8 mouse cellular contexts compared by ENCODE assay signal in genomic region chr17:46252571-46253451, GRCm38 (mm10). TPM values are rescaled to one million over a fixed set of nuclear protein-coding genes. Genes with fewer than 3 reads are reported as not detected.
DNase-seq lines count a peak whose midpoint lies in the region; ATAC-seq and TF ChIP-seq lines count a peak whose summit lies in the region.

No protein-coding gene starts in this region.

- DNase-seq in heart, postnatal 36 days = no peak
- peak; percentile 84 for DNase-seq in MEL (ENCODE audit: low read depth, low spot score)
- peak; percentile 55 for DNase-seq in forebrain, embryonic 10.5 days (ENCODE audit: extremely low spot score, low spot score)
- peak; percentile 53 for DNase-seq in mesoderm, embryonic 11.5 days (ENCODE audit: low read depth, low spot score)
- no peak for DNase-seq in frontal cortex, postnatal 25 days (ENCODE audit: low spot score in 2 of 2)
- DNase-seq in cerebellum, postnatal 25 days = no peak

- WGBS in heart, embryonic 12.5 days = 53% methylated on average over 14 of the region's 14 CpGs
- WGBS in forebrain, embryonic 10.5 days = 58% methylated on average over 14 of the region's 14 CpGs
- WGBS in kidney, embryonic 14.5 days = 63% methylated on average over 14 of the region's 14 CpGs

- H3K4me1 ChIP-seq in heart, embryonic 12.5 days (replicated peaks) = peaks cover 26% of the 10 kb centered on the region
- peaks cover 0 to 15% of the 10 kb centered on the region in 2 experiments; a peak in 2 of 4 replicates for H3K4me1 ChIP-seq in MEL (ENCODE audit: control insufficient read depth in 1 of 2, insufficient read depth in 2 of 2, low read length in 2 of 2)
- peaks cover 40% of the 10 kb centered on the region for H3K4me1 ChIP-seq in forebrain, embryonic 10.5 days
- peaks cover 18% of the 10 kb centered on the region for H3K4me1 ChIP-seq in kidney, embryonic 14.5 days (ENCODE audit: control insufficient read depth, insufficient read depth, low read length)

- ATAC-seq in heart, embryonic 12.5 days (ENCODE audit: insufficient number of reproducible peaks, low FRiP score) = no peak
- ATAC-seq in kidney, embryonic 14.5 days (ENCODE audit: low FRiP score, low TSS enrichment) = no peak

- H3K27me3 ChIP-seq in heart, embryonic 12.5 days (replicated peaks) = peaks cover 30% of the 10 kb centered on the region
- H3K27me3 ChIP-seq in MEL (ENCODE audit: control insufficient read depth in 1 of 2, insufficient read depth in 2 of 2, low read length in 2 of 2) = no peaks in the 10 kb centered on the region
- peaks cover 33% of the 10 kb centered on the region for H3K27me3 ChIP-seq in forebrain, embryonic 10.5 days (ENCODE audit: poor library complexity, severe bottlenecking)
- peaks cover 13% of the 10 kb centered on the region for H3K27me3 ChIP-seq in kidney, embryonic 14.5 days (ENCODE audit: control insufficient read depth, insufficient read depth, low read length)

- H3K36me3 ChIP-seq in heart, embryonic 12.5 days = peaks cover 53% of the 10 kb centered on the region
- peaks cover 0 to 4% of the 10 kb centered on the region in 2 experiments; a peak in 2 of 4 replicates for H3K36me3 ChIP-seq in MEL (ENCODE audit: control insufficient read depth in 1 of 2, insufficient read depth in 2 of 2, low read length in 2 of 2)
- peaks cover 54% of the 10 kb centered on the region for H3K36me3 ChIP-seq in forebrain, embryonic 10.5 days (replicated peaks)
- peaks cover 41% of the 10 kb centered on the region for H3K36me3 ChIP-seq in kidney, embryonic 14.5 days (ENCODE audit: control insufficient read depth, insufficient read depth, low read length)

- peak overlapping the region; percentile 74 for H3K9ac ChIP-seq in heart, embryonic 12.5 days
- peak overlapping the region; percentile 55 for H3K9ac ChIP-seq in MEL (ENCODE audit: control insufficient read depth, low read depth, low read length, poor library complexity, severe bottlenecking)
- H3K9ac ChIP-seq in kidney, embryonic 14.5 days (ENCODE audit: low read depth, low read length) = peak overlapping the region; percentile 63; the same call in 1 of the 2 replicates

- peak in 1 of 2 experiments; percentile 53; a peak in 2 of 4 replicates for TF ChIP-seq POLR2A in MEL (IDR thresholded peaks at IDR 0.05; ENCODE audit: control insufficient read depth in 1 of 2, insufficient read depth in 1 of 2, low read depth in 1 of 2, low read length in 2 of 2, poor library complexity in 1 of 2)

- H3K4me3 ChIP-seq in heart, embryonic 12.5 days = peak overlapping the region; percentile 72; the same call in 1 of the 2 replicates
- peak overlapping the region; percentile 64 to 66 for H3K4me3 ChIP-seq in MEL (ENCODE audit: control insufficient read depth in 1 of 2, insufficient read depth in 1 of 2, low read depth in 2 of 2, low read length in 2 of 2)
- peak overlapping the region; percentile 78 for H3K4me3 ChIP-seq in forebrain, embryonic 10.5 days
- peak overlapping the region; percentile 68; the same call in 1 of the 2 replicates for H3K4me3 ChIP-seq in kidney, embryonic 14.5 days (ENCODE audit: low read length)

- H3K79me2 ChIP-seq in MEL (ENCODE audit: control insufficient read depth, insufficient read depth, low read length, poor library complexity) = peaks cover 13% of the 10 kb centered on the region

- H3K9me3 ChIP-seq in heart, embryonic 12.5 days (replicated peaks) = 0 out of 2 replicates have a peak, but pooled peaks cover 4% of the 10 kb centered on the region
- no peaks in the 10 kb centered on the region for H3K9me3 ChIP-seq in MEL (replicated peaks; ENCODE audit: insufficient read depth, low read length)
- no peaks in the 10 kb centered on the region for H3K9me3 ChIP-seq in forebrain, embryonic 10.5 days
- no peaks in the 10 kb centered on the region for H3K9me3 ChIP-seq in kidney, embryonic 14.5 days (ENCODE audit: control insufficient read depth, low read length)

- peak overlapping the region; percentile 100 for H3K4me2 ChIP-seq in heart, embryonic 12.5 days
- peak overlapping the region; percentile 99 for H3K4me2 ChIP-seq in kidney, embryonic 14.5 days (replicated peaks; ENCODE audit: low read depth, low read length)

- intact Hi-C loops in heart, postnatal 36 days (cut with DNase I) = loop anchor here (5.0 kb wide), 1 partner anchor 521 kb away; the partner anchor contains the start of gene 1600014C23Rik

- TF ChIP-seq CTCF in MEL (IDR thresholded peaks at IDR 0.05 in 2 of 3, conservative IDR thresholded peaks at IDR 0.05 in 1 of 3; ENCODE audit: control insufficient read depth in 1 of 3, insufficient read depth in 1 of 3, low read depth in 2 of 3, low read length in 3 of 3, poor library complexity in 1 of 3, severe bottlenecking in 1 of 3) = peak; percentile 71 to 74 (median 72)

- no peak overlapping the region for H3K27ac ChIP-seq in heart, embryonic 12.5 days (ENCODE audit: poor library complexity, severe bottlenecking)
- peak overlapping the region; percentile 8; the same call in 1 of the 2 replicates for H3K27ac ChIP-seq in MEL (ENCODE audit: control insufficient read depth, low read depth, low read length)
- peak overlapping the region; percentile 67 for H3K27ac ChIP-seq in forebrain, embryonic 10.5 days
- no peak overlapping the region for H3K27ac ChIP-seq in kidney, embryonic 14.5 days (ENCODE audit: low read depth, low read length)

- peak; percentile 35 for TF ChIP-seq RAD21 in MEL (IDR thresholded peaks at IDR 0.05; ENCODE audit: low read depth, low read length)

- TF ChIP-seq EP300 in MEL (IDR thresholded peaks at IDR 0.05; ENCODE audit: low read depth in 1 of 2, low read length in 2 of 2) = no peak

TF ChIP-seq in MEL, 35 proteins besides CTCF, POLR2A, EP300 and RAD21 (continues in another document):
- peak; percentile 35 for TF ChIP-seq ZC3H11A (IDR thresholded peaks at IDR 0.05; ENCODE audit: low read depth, low read length)
- peak; percentile 84 for TF ChIP-seq ZNF384 (IDR thresholded peaks at IDR 0.05; ENCODE audit: low read depth, low read length)
- no peak for TF ChIP-seq ETS1 (IDR thresholded peaks at IDR 0.05; ENCODE audit: low read depth, low read length)
- TF ChIP-seq SMC3 (IDR thresholded peaks at IDR 0.05; ENCODE audit: low read depth, low read length) = peak; percentile 53
- TF ChIP-seq SIN3A (IDR thresholded peaks at IDR 0.05; ENCODE audit: low read length) = peak; percentile 63
- TF ChIP-seq CHD2 (IDR thresholded peaks at IDR 0.05; ENCODE audit: low read length) = no peak
- TF ChIP-seq HCFC1 (IDR thresholded peaks at IDR 0.05; ENCODE audit: low read depth, low read length) = 0 out of 2 replicates have a peak, but pooled peaks have one; percentile 32
- 0 out of 2 replicates have a peak, but pooled peaks have one; percentile 11 for TF ChIP-seq ZKSCAN1 (IDR thresholded peaks at IDR 0.05; ENCODE audit: low read depth, low read length)
- TF ChIP-seq UBTF (IDR thresholded peaks at IDR 0.05; ENCODE audit: borderline replicate concordance, insufficient read depth, low read depth, low read length) = no peak

RNA-seq across cellular contexts. Expression of gene Lrrc73, which starts 0.5 kb away (rescaled TPM):
- 0.89 and 0.91 TPM in 2 replicates for polyA plus RNA-seq in heart, embryonic 12.5 days (2016; fragmentation: Nextera tagmentation; extraction: Ambion mirVana)
- total RNA-seq in heart, postnatal 36 days (2021) = under 1 TPM; 0.22 to 0.30 TPM
- 0.72 and 1.2 TPM in 2 replicates for total RNA-seq in MEL (2012; rRNA removed)
- 1 to 10 TPM in 1 of 2 experiments, not detected in 1; 3.5 TPM for polyA plus RNA-seq in MEL (2012; ENCODE audit: insufficient read depth in 1 of 2, insufficient read length in 2 of 2, low read depth in 1 of 2, low replicate concordance in 2 of 2, missing spikeins in 1 of 2)
- 0.81 and 1.0 TPM in 2 replicates for polyA plus RNA-seq in forebrain, embryonic 10.5 days (2016; fragmentation: Nextera tagmentation; extraction: Ambion mirVana)
- 0.54 and 0.92 TPM in 2 replicates for polyA plus RNA-seq in kidney, embryonic 14.5 days (2014; fragmentation: Nextera tagmentation; extraction: Ambion mirVana)

RNA-seq across cellular contexts. Expression of gene Yipf3, which starts 4.9 kb away (rescaled TPM):
- 66.6 and 72.0 TPM in 2 replicates for polyA plus RNA-seq in heart, embryonic 12.5 days (2016; fragmentation: Nextera tagmentation; extraction: Ambion mirVana)
- 10 to 100 TPM; 83.3 to 86.2 TPM for total RNA-seq in heart, postnatal 36 days (2021)
- 18.9 and 20.8 TPM in 2 replicates for total RNA-seq in MEL (2012; rRNA removed)
- 10 to 100 TPM in 1 of 2 experiments, not detected in 1; 86.5 TPM for polyA plus RNA-seq in MEL (2012; ENCODE audit: insufficient read depth in 1 of 2, insufficient read length in 2 of 2, low read depth in 1 of 2, low replicate concordance in 2 of 2, missing spikeins in 1 of 2)
- 68.3 and 72.5 TPM in 2 replicates for polyA plus RNA-seq in forebrain, embryonic 10.5 days (2016; fragmentation: Nextera tagmentation; extraction: Ambion mirVana)
- polyA plus RNA-seq in kidney, embryonic 14.5 days (2014; fragmentation: Nextera tagmentation; extraction: Ambion mirVana) = 102 and 106 TPM in 2 replicates

RNA-seq across cellular contexts. Expression of gene Polr1c, which starts 5.0 kb away (rescaled TPM):
- 44.5 and 48.6 TPM in 2 replicates for polyA plus RNA-seq in heart, embryonic 12.5 days (2016; fragmentation: Nextera tagmentation; extraction: Ambion mirVana)
- 10 to 100 TPM; 22.2 to 25.1 TPM for total RNA-seq in heart, postnatal 36 days (2021)
- total RNA-seq in MEL (2012; rRNA removed) = 188 and 197 TPM in 2 replicates
- polyA plus RNA-seq in MEL (2012; ENCODE audit: insufficient read depth in 1 of 2, insufficient read length in 2 of 2, low read depth in 1 of 2, low replicate concordance in 2 of 2, missing spikeins in 1 of 2) = 100 to 1,000 TPM in 1 of 2 experiments, not detected in 1; 195 TPM
- 140 and 143 TPM in 2 replicates for polyA plus RNA-seq in forebrain, embryonic 10.5 days (2016; fragmentation: Nextera tagmentation; extraction: Ambion mirVana)
- 114 and 120 TPM in 2 replicates for polyA plus RNA-seq in kidney, embryonic 14.5 days (2014; fragmentation: Nextera tagmentation; extraction: Ambion mirVana)

RNA-seq across cellular contexts. Expression of gene Tjap1, which starts 30.0 kb away (rescaled TPM):
- polyA plus RNA-seq in heart, embryonic 12.5 days (2016; fragmentation: Nextera tagmentation; extraction: Ambion mirVana) = 43.7 and 44.1 TPM in 2 replicates
- 10 to 100 TPM; 33.8 to 43.6 TPM for total RNA-seq in heart, postnatal 36 days (2021)
- 11.0 and 12.9 TPM in 2 replicates for total RNA-seq in MEL (2012; rRNA removed)
- 10 to 100 TPM in 1 of 2 experiments, not detected in 1; 41.2 TPM for polyA plus RNA-seq in MEL (2012; ENCODE audit: insufficient read depth in 1 of 2, insufficient read length in 2 of 2, low read depth in 1 of 2, low replicate concordance in 2 of 2, missing spikeins in 1 of 2)
- polyA plus RNA-seq in forebrain, embryonic 10.5 days (2016; fragmentation: Nextera tagmentation; extraction: Ambion mirVana) = 60.0 and 62.6 TPM in 2 replicates
- polyA plus RNA-seq in kidney, embryonic 14.5 days (2014; fragmentation: Nextera tagmentation; extraction: Ambion mirVana) = 38.5 and 39.4 TPM in 2 replicates

RNA-seq across cellular contexts. Expression of gene Dlk2, which starts 44.4 kb away (rescaled TPM):
- polyA plus RNA-seq in heart, embryonic 12.5 days (2016; fragmentation: Nextera tagmentation; extraction: Ambion mirVana) = 0.28 and 0.33 TPM in 2 replicates
- total RNA-seq in heart, postnatal 36 days (2021) = under 1 TPM; 0.39 to 0.60 TPM
- not detected in 2 replicates for total RNA-seq in MEL (2012; rRNA removed)
- under 1 TPM in 1 of 2 experiments, not detected in 1; 0.07 TPM for polyA plus RNA-seq in MEL (2012; ENCODE audit: insufficient read depth in 1 of 2, insufficient read length in 2 of 2, low read depth in 1 of 2, low replicate concordance in 2 of 2, missing spikeins in 1 of 2)
- polyA plus RNA-seq in forebrain, embryonic 10.5 days (2016; fragmentation: Nextera tagmentation; extraction: Ambion mirVana) = 1.2 TPM in 2 replicates
- polyA plus RNA-seq in kidney, embryonic 14.5 days (2014; fragmentation: Nextera tagmentation; extraction: Ambion mirVana) = not detected in 2 replicates

Comparison
In these comparisons a context has a peak if more than half of its experiments do, and no peak if none do; other contexts are left out.
1. H3K27ac ChIP-seq: peak in MEL (single experiment) and forebrain, embryonic 10.5 days (single experiment); none in heart, embryonic 12.5 days (single experiment) and kidney, embryonic 14.5 days (single experiment).
2. DNase-seq: peak in MEL (single experiment), forebrain, embryonic 10.5 days (single experiment) and mesoderm, embryonic 11.5 days (single experiment); none in heart, postnatal 36 days (0 of 2), frontal cortex, postnatal 25 days (0 of 2) and cerebellum, postnatal 25 days (0 of 2).
3. Peak in every context shown above with its lines, with median percentiles within 50 percentile points of each other: H3K4me3 ChIP-seq and H3K9ac ChIP-seq.